Mouse (Mus musculus) forebrain, embryonic 11.5 days (tissue): ENCODE results near the gene Slc35f1. TPM values are rescaled to one million over a fixed set of nuclear protein-coding genes. Genes with fewer than 3 reads are reported as not detected.

Source experiments
- ATAC-seq: fragments of 200-750 bp; cut with Nextera tagmentation; replicated peaks from 2 replicates; pipeline ENCODE4 v1.8.0; 2017; ENCODE audit warnings: moderate TSS enrichment; ENCODE audit not compliant: low FRiP score
- DNase-seq: peaks from one replicate; pipeline ENCODE4 v3.0.0-alpha.2; 2017; ENCODE audit warnings: low spot score
- H3K27ac ChIP-seq: fragments of 300-500 bp; sonication (generic); 2 replicates; pipeline ENCODE4 v1.5.1; 2014; ENCODE audit warnings: low read depth, low read length
- H3K27me3 ChIP-seq: fragments of 300-500 bp; sonication (generic); 2 replicates; pipeline ENCODE4 v1.6.1; 2014; ENCODE audit warnings: mild to moderate bottlenecking, low read length, mixed read lengths; ENCODE audit not compliant: control insufficient read depth, insufficient read depth
- H3K36me3 ChIP-seq: fragments of 300-500 bp; sonication (generic); 2 replicates; pipeline ENCODE4 v1.6.1; 2014; ENCODE audit warnings: mild to moderate bottlenecking, low read length, moderate library complexity, mixed read lengths; ENCODE audit not compliant: control insufficient read depth, insufficient read depth
- H3K4me1 ChIP-seq: fragments of 300-500 bp; sonication (generic); replicated peaks from 2 replicates; pipeline ENCODE4 v1.6.1; 2014; ENCODE audit warnings: low read length, mixed read lengths; ENCODE audit not compliant: control insufficient read depth, insufficient read depth
- H3K4me2 ChIP-seq: fragments of 300-500 bp; sonication (generic); 2 replicates; pipeline ENCODE4 v1.6.1; 2014; ENCODE audit warnings: low read depth, mild to moderate bottlenecking, low read length, moderate library complexity, mixed read lengths; ENCODE audit not compliant: severe bottlenecking
- H3K4me3 ChIP-seq: fragments of 300-500 bp; sonication (generic); 2 replicates; pipeline ENCODE4 v1.5.1; 2014; ENCODE audit warnings: low read depth, low read length
- H3K9ac ChIP-seq: fragments of 300-500 bp; sonication (generic); 2 replicates; pipeline ENCODE4 v1.6.1; 2014; ENCODE audit warnings: low read length
- H3K9me3 ChIP-seq: fragments of 300-500 bp; sonication (generic); 2 replicates; pipeline ENCODE4 v1.6.1; 2016; ENCODE audit warnings: low read length, mixed read lengths; ENCODE audit not compliant: control insufficient read depth
- WGBS: fragments of 180-500 bp; shearing (Covaris S2); extraction: QIAGEN DNeasy Blood & Tissue Kit; methylation state at CpG from one replicate; pipeline ENCODE4 v1.1.7; 2014; 5-methylcytosine and 5-hydroxymethylcytosine counted together
- polyA plus RNA-seq: library from polyadenylated mRNA; unstranded; fragments of >200 nt; fragmentation: Nextera tagmentation; extraction: Ambion mirVana; gene quantifications from 2 replicates; pipeline ENCODE4 v1.2.1, GENCODE M21; 2014

Slc35f1 gene
- polyA plus RNA-seq, 1 experiment from 2014 or later: 28.2 TPM

DNA sequence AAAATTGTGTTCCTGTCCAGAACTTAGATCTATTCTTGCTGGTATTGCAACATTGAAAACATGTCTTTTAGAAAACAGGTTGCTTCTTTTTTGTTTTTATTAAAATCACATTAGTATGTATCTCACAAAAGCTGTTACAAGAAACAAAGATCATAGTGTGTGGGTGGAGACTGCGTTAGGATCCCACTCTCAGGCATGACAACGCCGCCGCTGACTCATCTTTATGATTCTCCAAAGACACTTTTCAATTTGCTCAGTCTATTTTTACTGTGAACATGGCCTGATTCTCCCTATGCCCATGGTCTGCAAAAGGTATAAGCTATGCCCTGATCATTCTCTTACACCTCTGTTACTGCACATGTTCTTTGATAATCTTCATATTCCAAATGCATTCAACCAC is 24.8 kb downstream of the Slc35f1 start:
- H3K36me3 ChIP-seq: no peaks in the 10 kb centered on the region
- H3K4me2 ChIP-seq: no peak overlapping the region
- H3K9me3 ChIP-seq: no peaks in the 10 kb centered on the region
- WGBS: 96% methylated on average over 4 of the region's 4 CpGs
- H3K9ac ChIP-seq: no peak overlapping the region
- H3K4me1 ChIP-seq: no peaks in the 10 kb centered on the region
- H3K27me3 ChIP-seq: no peaks in the 10 kb centered on the region
- DNase-seq: no peak
- H3K27ac ChIP-seq: no peak overlapping the region
- ATAC-seq: no peak
- H3K4me3 ChIP-seq: no peak overlapping the region

- H3K4me3 ChIP-seq: no peak overlapping the region
- ATAC-seq: peak; percentile 92
- H3K9ac ChIP-seq: no peak overlapping the region
- H3K4me2 ChIP-seq: no peak overlapping the region
- no peak for DNase-seq
- no peaks in the 10 kb centered on the region for H3K9me3 ChIP-seq
- 54% methylated on average over 1 of the region's 1 CpGs for WGBS
- no peaks in the 10 kb centered on the region for H3K27me3 ChIP-seq
- no peak overlapping the region for H3K27ac ChIP-seq
- no peaks in the 10 kb centered on the region for H3K36me3 ChIP-seq
- H3K4me1 ChIP-seq: no peaks in the 10 kb centered on the region
Observed at GRCm38 (mm10) chr10:52718199-52718917, 28.0 kb downstream of the Slc35f1 start.

GRCm38 (mm10) chr10:52726674-52727073 is 36.3 kb downstream of the Slc35f1 start:
- no peak for DNase-seq
- Histone ChIP-seq H3K9me3 (no peaks in the 10 kb centered on the region), H3K4me3 (no peak overlapping the region), H3K4me1 (no peaks in the 10 kb centered on the region), H3K27me3 (no peaks in the 10 kb centered on the region), H3K4me2 (no peak overlapping the region), H3K27ac (no peak overlapping the region), H3K36me3 (no peaks in the 10 kb centered on the region), H3K9ac (no peak overlapping the region)
- WGBS: 88% methylated on average over 5 of the region's 5 CpGs
- ATAC-seq: no peak

- H3K9ac ChIP-seq: no peak overlapping the region
- WGBS: 2% methylated on average over 10 of the region's 10 CpGs
- H3K4me3 ChIP-seq: no peak overlapping the region
- no peaks in the 10 kb centered on the region; the same call in 1 of the 2 replicates for H3K36me3 ChIP-seq
- peak overlapping the region; percentile 42; the same call in 1 of the 2 replicates for H3K4me2 ChIP-seq
- ATAC-seq (peak; percentile 100), DNase-seq (peak; percentile 90)
- H3K27me3 ChIP-seq: no peaks in the 10 kb centered on the region
- H3K27ac ChIP-seq: peak overlapping the region; percentile 82
- H3K9me3 ChIP-seq: no peaks in the 10 kb centered on the region
- H3K4me1 ChIP-seq: peaks cover under 1% of the 10 kb centered on the region; the same call in 1 of the 2 replicates
Observed at GRCm38 (mm10) chr10:52742671-52743379, 52.5 kb downstream of the Slc35f1 start.

GRCm38 (mm10) chr10:52743831-52744230 is 53.5 kb downstream of the Slc35f1 start:
- no peak for ATAC-seq
- H3K9me3 ChIP-seq: no peaks in the 10 kb centered on the region
- peak overlapping the region; percentile 82; the same call in 1 of the 2 replicates for H3K27ac ChIP-seq
- H3K27me3 ChIP-seq: no peaks in the 10 kb centered on the region
- H3K4me1 ChIP-seq: peaks cover 3% of the 10 kb centered on the region; the same call in 1 of the 2 replicates
- 53% methylated on average over 3 of the region's 3 CpGs for WGBS
- no peak overlapping the region for H3K9ac ChIP-seq
- DNase-seq: no peak
- H3K36me3 ChIP-seq: no peaks in the 10 kb centered on the region; the same call in 1 of the 2 replicates
- H3K4me3 ChIP-seq: no peak overlapping the region
- H3K4me2 ChIP-seq: no peak overlapping the region

GRCm38 (mm10) chr10:52748028-52748597 is 57.8 kb downstream of the Slc35f1 start:
- H3K4me1 ChIP-seq: peaks cover 3% of the 10 kb centered on the region; the same call in 1 of the 2 replicates
- H3K9ac ChIP-seq: no peak overlapping the region
- no peak overlapping the region for H3K4me2 ChIP-seq
- H3K36me3 ChIP-seq: no peaks in the 10 kb centered on the region
- ATAC-seq (no peak), DNase-seq (no peak)
- no peak overlapping the region for H3K27ac ChIP-seq
- 65% methylated on average over 4 of the region's 4 CpGs for WGBS
- H3K27me3 ChIP-seq: no peaks in the 10 kb centered on the region
- H3K9me3 ChIP-seq: no peaks in the 10 kb centered on the region
- H3K4me3 ChIP-seq: no peak overlapping the region

- H3K36me3 ChIP-seq: no peaks in the 10 kb centered on the region
- 66% methylated on average over 13 of the region's 13 CpGs for WGBS
- no peak overlapping the region for H3K4me2 ChIP-seq
- no peaks in the 10 kb centered on the region for H3K27me3 ChIP-seq
- DNase-seq (no peak), ATAC-seq (no peak)
- H3K9ac ChIP-seq: no peak overlapping the region
- no peak overlapping the region for H3K4me3 ChIP-seq
- H3K27ac ChIP-seq: no peak overlapping the region
- H3K4me1 ChIP-seq: no peaks in the 10 kb centered on the region
- no peaks in the 10 kb centered on the region for H3K9me3 ChIP-seq
Observed at GRCm38 (mm10) chr10:52755949-52756679, 65.8 kb downstream of the Slc35f1 start.

GRCm38 (mm10) chr10:52757496-52758260 is 67.3 kb downstream of the Slc35f1 start:
- no peak overlapping the region for H3K9ac ChIP-seq
- WGBS: 74% methylated on average over 4 of the region's 4 CpGs
- no peak overlapping the region for H3K4me3 ChIP-seq

More at GRCm38 (mm10) chr10:52757496-52758260, 67.3 kb downstream of the Slc35f1 start:
- Histone ChIP-seq H3K4me1 (no peaks in the 10 kb centered on the region), H3K9me3 (no peaks in the 10 kb centered on the region), H3K27ac (no peak overlapping the region), H3K27me3 (no peaks in the 10 kb centered on the region), H3K36me3 (no peaks in the 10 kb centered on the region), H3K4me2 (no peak overlapping the region)
- ATAC-seq: 0 out of 2 replicates have a peak, but pooled peaks have one; percentile 42
- no peak for DNase-seq
